Mouse (Mus musculus) ES-E14 (cell line): ENCODE results near the gene Zfp646. TPM values are rescaled to one million over a fixed set of nuclear protein-coding genes. Genes with fewer than 3 reads are reported as not detected.
A peak's percentile ranks its signal among the peaks of the same experiment; 100 is the strongest.

Experiments used
- DNase-seq: peaks from one replicate; pipeline ENCODE4 v3.0.0-alpha.2; 2013; ENCODE audit warnings: low read depth, low spot score
- H3K27ac ChIP-seq: 2 replicates; pipeline ENCODE4 v1.5.1; 2012; ENCODE audit warnings: low read depth, mild to moderate bottlenecking, low read length, moderate library complexity, mixed read lengths; ENCODE audit not compliant: poor library complexity, insufficient read depth, severe bottlenecking
- H3K36me3 ChIP-seq: 2 replicates; pipeline ENCODE4 v1.6.1; 2012; ENCODE audit warnings: mild to moderate bottlenecking, low read length, moderate library complexity, mixed read lengths; ENCODE audit not compliant: control insufficient read depth, poor library complexity, insufficient read depth, severe bottlenecking
- H3K4me1 ChIP-seq, 2 experiments: fragments of 150-350 bp in 1 of 2; sonication (generic) in 1 of 2; 2 replicates each; pipeline ENCODE4 v1.6.1; 2012; ENCODE audit warnings: low read length in 2 of 2, mild to moderate bottlenecking in 1 of 2, mixed read lengths in 1 of 2; ENCODE audit not compliant: control insufficient read depth in 2 of 2, insufficient read depth in 2 of 2, poor library complexity in 1 of 2
- H3K4me3 ChIP-seq, 2 experiments: fragments of 150-350 bp in 1 of 2; sonication (generic) in 1 of 2; 2 replicates each; pipeline ENCODE4 v1.5.1; 2012; ENCODE audit warnings: low read length in 2 of 2, low read depth in 1 of 2, mild to moderate bottlenecking in 1 of 2, mixed read lengths in 1 of 2; ENCODE audit not compliant: insufficient read depth in 1 of 2, poor library complexity in 1 of 2, severe bottlenecking in 1 of 2
- H3K9ac ChIP-seq: 2 replicates; pipeline ENCODE4 v1.6.1; 2012; ENCODE audit warnings: low read depth, mild to moderate bottlenecking, low read length, mixed read lengths; ENCODE audit not compliant: poor library complexity, insufficient read depth, severe bottlenecking
- H3K9me3 ChIP-seq: fragments of 150-350 bp; sonication (generic); 2 replicates; pipeline ENCODE4 v1.6.1; 2012; ENCODE audit warnings: low read depth, mild to moderate bottlenecking, low read length; ENCODE audit not compliant: control insufficient read depth, insufficient read depth
- CHD2 ChIP-seq: IDR thresholded peaks from 2 replicates; pipeline ENCODE4 v1.6.1; 2014; ENCODE audit warnings: mild to moderate bottlenecking, low read depth, low read length, inconsistent platforms
- HCFC1 ChIP-seq: IDR thresholded peaks from 2 replicates; pipeline ENCODE4 v1.6.1; 2012; ENCODE audit warnings: low read length, inconsistent platforms, borderline replicate concordance; ENCODE audit not compliant: insufficient read depth
- MAFK ChIP-seq: IDR thresholded peaks from 2 replicates; pipeline ENCODE4 v1.6.1; 2014; ENCODE audit warnings: mild to moderate bottlenecking, low read depth, low read length, inconsistent platforms; ENCODE audit not compliant: insufficient read depth
- ZC3H11A ChIP-seq: IDR thresholded peaks from 2 replicates; pipeline ENCODE4 v1.6.1; 2012; ENCODE audit warnings: low read depth, mild to moderate bottlenecking, inconsistent platforms, low read length, borderline replicate concordance
- ZNF384 ChIP-seq: IDR thresholded peaks from 2 replicates; pipeline ENCODE4 v1.6.1; 2012; ENCODE audit warnings: low read depth, low read length, inconsistent platforms
- in situ Hi-C, 2 experiments: fragments of 600-800 bp; cut with MboI; formaldehyde crosslinking; loops; one replicate each; pipeline ENCODE4 v1.15.1; 2025; ENCODE audit warnings: low sequenced_read_pairs in 2 of 2, inconsistent platforms in 1 of 2; ENCODE audit not compliant: unreplicated experiment in 2 of 2
- total RNA-seq: library from RNA; depleted of rRNA; stranded (reverse); fragments of 300-350 nt; gene quantifications from 2 replicates; pipeline ENCODE4 v1.2.3, GENCODE M21; 2012; rRNA removed

Zfp646 gene
- total RNA-seq, 1 experiment: 44.7 TPM

DNA sequence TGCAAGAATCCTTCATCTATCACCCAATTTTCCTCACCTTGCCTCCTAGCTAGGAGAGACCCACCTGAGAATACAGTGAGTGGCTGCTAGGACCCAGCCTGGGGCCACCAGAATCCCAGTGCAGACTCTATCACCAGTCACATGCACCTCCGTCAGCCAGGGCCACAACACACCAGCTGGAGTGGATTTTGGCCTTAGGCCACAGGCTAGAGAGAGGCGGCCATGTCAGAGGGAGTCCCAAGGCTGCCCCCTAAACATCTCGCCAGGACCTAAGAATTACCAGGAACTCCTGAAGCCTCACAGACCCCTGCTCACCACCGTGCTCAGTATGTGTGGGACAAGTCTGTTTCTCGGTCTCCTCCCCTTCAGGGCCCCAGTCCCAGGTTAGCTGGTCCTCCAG is 58.1 kb downstream of the Zfp646 start:
- Histone ChIP-seq H3K9me3 (no peaks in the 10 kb centered on the region), H3K9ac (peak overlapping the region; percentile 62; the same call in 1 of the 2 replicates), H3K36me3 (no peaks in the 10 kb centered on the region), H3K27ac (peak overlapping the region; percentile 33; the same call in 1 of the 2 replicates), H3K4me3 (peak overlapping the region in 1 of 2 experiments; percentile 61; a peak in 2 of 4 replicates), H3K4me1 (peaks cover 15 to 34% of the 10 kb centered on the region in 2 experiments; a peak in 3 of 4 replicates)
- in situ Hi-C loops: no loop called here
- no peak for TF ChIP-seq ZNF384
- TF ChIP-seq HCFC1: no peak
- TF ChIP-seq ZC3H11A: no peak
- TF ChIP-seq CHD2: no peak
- no peak for TF ChIP-seq MAFK
- no peak for DNase-seq

DNA sequence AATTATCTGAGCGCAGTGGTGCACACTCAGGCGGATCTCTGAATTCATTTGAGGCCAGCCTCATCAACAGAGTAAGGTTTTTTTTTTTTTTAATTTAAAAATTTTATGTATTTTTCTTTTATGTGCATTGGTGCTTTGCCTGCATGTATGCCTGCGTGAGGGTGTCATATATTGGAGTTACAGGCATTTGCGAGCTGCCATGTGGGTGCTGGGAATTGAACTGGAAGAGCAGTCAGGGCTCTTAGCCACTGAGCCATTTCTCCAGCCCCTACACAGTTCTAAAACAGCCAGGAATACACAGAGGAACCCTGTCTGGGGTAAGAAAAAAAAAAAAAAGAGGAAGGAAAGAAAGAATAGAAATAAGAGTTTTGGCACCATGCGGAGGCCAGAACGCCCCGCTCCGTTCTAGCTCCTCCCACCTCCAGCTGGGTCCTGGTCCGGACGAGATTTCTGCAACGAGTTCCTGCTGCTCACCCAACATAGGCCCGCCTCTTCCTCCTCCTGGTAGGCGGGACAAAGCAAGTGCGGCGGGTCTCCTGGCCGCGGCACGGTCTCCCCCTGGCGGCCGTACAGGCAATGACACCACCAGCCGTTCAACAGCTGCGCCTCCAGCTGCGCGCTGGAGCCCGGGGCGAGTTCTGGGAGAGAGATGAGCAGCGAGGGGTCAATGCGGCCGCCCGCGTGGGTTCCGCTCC is 59.2 kb downstream of the Zfp646 start:
- peak overlapping the region; percentile 91 for H3K9ac ChIP-seq
- H3K4me3 ChIP-seq: peak overlapping the region; percentile 81 to 89
- H3K27ac ChIP-seq: peak overlapping the region; percentile 33; the same call in 1 of the 2 replicates
- peaks cover 15 to 31% of the 10 kb centered on the region in 2 experiments; a peak in 3 of 4 replicates for H3K4me1 ChIP-seq
- in situ Hi-C loops: no loop called here
- H3K36me3 ChIP-seq: no peaks in the 10 kb centered on the region
- DNase-seq: peak; percentile 90
- no peaks in the 10 kb centered on the region for H3K9me3 ChIP-seq
- TF ChIP-seq HCFC1 (0 out of 2 replicates have a peak, but pooled peaks have one; percentile 23), CHD2 (peak; percentile 78), ZNF384 (0 out of 2 replicates have a peak, but pooled peaks have one; percentile 3), ZC3H11A (peak; percentile 49; the same call in 1 of the 2 replicates), MAFK (no peak)

Other genes starting within 250 kb of the Zfp646 start
- 35.6 and 36.8 TPM in 2 replicates for gene Bcl7c, start 167.3 kb upstream of the Zfp646 start, total RNA-seq
- 2.3 and 3.0 TPM in 2 replicates for gene Ctf1, start 163.5 kb upstream of the Zfp646 start, total RNA-seq
- gene Ctf2, start 144.1 kb upstream of the Zfp646 start, total RNA-seq: 0.69 and 0.71 TPM in 2 replicates
- gene Fbxl19, start 131.7 kb upstream of the Zfp646 start, total RNA-seq: 86.9 and 93.0 TPM in 2 replicates
- 14.0 and 30.7 TPM in 2 replicates for gene Orai3, start 106.4 kb upstream of the Zfp646 start, total RNA-seq
- gene Setd1a, start 99.6 kb upstream of the Zfp646 start, total RNA-seq: 22.6 and 24.4 TPM in 2 replicates
- gene Gm49388, start 90.6 kb upstream of the Zfp646 start, total RNA-seq: 1.5 and 1.9 TPM in 2 replicates
- gene Hsd3b7, start 75.6 kb upstream of the Zfp646 start, total RNA-seq: 14.7 and 22.5 TPM in 2 replicates
- 20.9 and 23.7 TPM in 2 replicates for gene Stx4a, start 51.9 kb upstream of the Zfp646 start, total RNA-seq
- gene Stx1b, start 51.7 kb upstream of the Zfp646 start, total RNA-seq: 1.4 and 1.7 TPM in 2 replicates
- 8.6 and 11.3 TPM in 2 replicates for gene Zfp668, start 607 bp downstream of the Zfp646 start, total RNA-seq
- gene Prss53, start 14.7 kb downstream of the Zfp646 start, total RNA-seq: 0.67 and 0.69 TPM in 2 replicates
- gene Gm21974, start 19.2 kb downstream of the Zfp646 start, total RNA-seq: not detected in 2 replicates
- 88.5 and 115 TPM in 2 replicates for gene Vkorc1, start 19.4 kb downstream of the Zfp646 start, total RNA-seq
- 53.9 and 56.4 TPM in 2 replicates for gene Bckdk, start 27.9 kb downstream of the Zfp646 start, total RNA-seq
- gene Kat8, start 36.3 kb downstream of the Zfp646 start, total RNA-seq: 35.1 and 35.6 TPM in 2 replicates
- gene Prss8, start 53.9 kb downstream of the Zfp646 start, total RNA-seq: 11.3 and 16.5 TPM in 2 replicates
- 15.3 and 15.4 TPM in 2 replicates for gene Prss36, start 70.5 kb downstream of the Zfp646 start, total RNA-seq
- gene Fus, start 91.2 kb downstream of the Zfp646 start, total RNA-seq: 91.6 and 142 TPM in 2 replicates
- 38.7 and 62.1 TPM in 2 replicates for gene Pycard, start 117.6 kb downstream of the Zfp646 start, total RNA-seq
- gene Trim72, start 127.7 kb downstream of the Zfp646 start, total RNA-seq: 1.1 and 1.2 TPM in 2 replicates
- gene Itgam, start 186.4 kb downstream of the Zfp646 start, total RNA-seq: 0.42 and 1.0 TPM in 2 replicates
- not detected in 2 replicates for gene Gm49368, start 186.5 kb downstream of the Zfp646 start, total RNA-seq